Mouse (Mus musculus) lung, embryonic 14.5 days (tissue): Measurements from ENCODE around the gene Phldb1. TPM values are rescaled to one million over a fixed set of nuclear protein-coding genes. Genes with fewer than 3 reads are reported as not detected.
"Not testable (repeated sequence)": the region's sequence is repeated elsewhere in the genome, so short reads cannot be mapped to it uniquely, and the experiment has no call there.

ENCODE experiments used
- ATAC-seq: fragments of 200-750 bp; cut with Nextera tagmentation; 2 replicates; pipeline ENCODE4 v1.8.0; 2017; ENCODE audit warnings: mild to moderate bottlenecking, moderate TSS enrichment, moderate library complexity; ENCODE audit not compliant: insufficient read depth
- DNase-seq: peaks from one replicate; pipeline ENCODE4 v3.0.0-alpha.2; 2015
- H3K27ac ChIP-seq: fragments of 300-500 bp; sonication (generic); 2 replicates; pipeline ENCODE4 v1.5.1; 2014; ENCODE audit warnings: low read depth, mild to moderate bottlenecking, moderate library complexity
- H3K27me3 ChIP-seq: fragments of 300-500 bp; sonication (generic); 2 replicates; pipeline ENCODE4 v1.6.1; 2014; ENCODE audit warnings: low read length, control low read depth; ENCODE audit not compliant: insufficient read depth
- H3K36me3 ChIP-seq: fragments of 300-500 bp; sonication (generic); 2 replicates; pipeline ENCODE4 v1.6.1; 2014; ENCODE audit warnings: control low read depth; ENCODE audit not compliant: insufficient read depth
- H3K4me1 ChIP-seq: fragments of 300-500 bp; sonication (generic); 2 replicates; pipeline ENCODE4 v1.6.1; 2014; ENCODE audit warnings: antibody characterized with exemption, control low read depth; ENCODE audit not compliant: insufficient read depth
- H3K4me2 ChIP-seq: fragments of 300-500 bp; sonication (generic); 2 replicates; pipeline ENCODE4 v1.6.1; 2014; ENCODE audit warnings: mild to moderate bottlenecking
- H3K4me3 ChIP-seq: fragments of 300-500 bp; sonication (generic); 2 replicates; pipeline ENCODE4 v1.5.1; 2014; ENCODE audit warnings: low read depth, low read length
- H3K9ac ChIP-seq: fragments of 300-500 bp; sonication (generic); 2 replicates; pipeline ENCODE4 v1.6.1; 2014
- H3K9me3 ChIP-seq: fragments of 300-500 bp; sonication (generic); 2 replicates; pipeline ENCODE4 v1.6.1; 2016; ENCODE audit warnings: low read depth, low read length, control low read depth
- CTCF ChIP-seq: IDR thresholded peaks from 2 replicates; pipeline ENCODE4 v1.5.1; 2016; ENCODE audit warnings: antibody characterized with exemption, low read depth
- WGBS: fragments of 180-500 bp; shearing (Covaris S2); extraction: QIAGEN DNeasy Blood & Tissue Kit; methylation state at CpG from one replicate; pipeline ENCODE4 v1.1.7; 2014; 5-methylcytosine and 5-hydroxymethylcytosine counted together
- polyA plus RNA-seq: library from polyadenylated mRNA; unstranded; fragments of >200 nt; fragmentation: Nextera tagmentation; extraction: Ambion mirVana; gene quantifications from 2 replicates; pipeline ENCODE4 v1.2.1, GENCODE M21; 2014

The Phldb1 gene
- polyA plus RNA-seq, 1 experiment from 2014 or later = 35.0 TPM

DNA sequence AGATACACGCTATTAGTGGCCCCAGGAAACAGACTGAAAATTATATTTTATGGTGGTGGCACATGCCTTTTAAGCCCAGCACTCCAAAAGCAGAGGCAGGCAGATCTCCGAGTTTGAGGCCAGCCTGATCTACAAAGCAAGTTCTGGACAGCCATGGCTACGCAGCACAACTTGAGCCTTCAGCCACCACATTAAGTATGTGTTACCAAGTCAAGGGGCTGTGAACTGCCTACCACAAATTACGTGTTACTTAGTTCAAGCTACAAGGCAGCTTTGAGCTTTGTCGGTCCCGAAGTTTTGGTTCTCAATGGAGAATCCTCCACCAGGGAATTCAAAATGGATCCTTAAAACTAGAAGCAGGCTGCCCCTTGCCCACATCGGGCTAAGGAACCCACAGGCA, 91.9 kb downstream of the Phldb1 start:
- H3K27ac ChIP-seq = no peak overlapping the region

DNA sequence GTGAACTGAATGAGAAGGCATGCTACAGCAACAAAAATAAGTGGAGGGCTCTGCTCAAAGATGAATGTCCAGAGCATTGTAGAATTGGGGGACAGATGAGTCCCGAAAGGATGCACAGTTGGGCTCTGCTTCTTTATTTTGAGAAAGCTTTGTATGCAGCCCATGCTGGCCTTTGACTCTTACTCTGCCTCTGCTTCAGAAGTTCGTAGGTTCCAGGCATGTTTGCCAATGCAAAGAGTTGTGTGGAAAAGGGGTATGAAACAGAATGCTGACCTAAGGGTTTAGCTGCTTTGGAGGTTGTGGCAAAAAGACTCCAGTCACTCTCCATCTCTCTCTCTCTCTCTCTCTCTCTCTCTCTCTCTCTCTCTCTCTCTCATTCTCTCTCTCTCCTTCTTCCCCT, 93.4 kb downstream of the Phldb1 start:
- Histone ChIP-seq H3K36me3 (peaks cover 35% of the 10 kb centered on the region), H3K27ac (no peak overlapping the region), H3K27me3 (no peaks in the 10 kb centered on the region), H3K4me3 (no peak overlapping the region), H3K9me3 (no peaks in the 10 kb centered on the region), H3K4me2 (no peak overlapping the region), H3K4me1 (no peaks in the 10 kb centered on the region), H3K9ac (no peak overlapping the region)
- ATAC-seq = no peak
- no peak for DNase-seq
- TF ChIP-seq CTCF = no peak
- WGBS = 97% methylated on average over 2 of the region's 2 CpGs

More for the DNA sequence above, 91.9 kb downstream of the Phldb1 start:
- Histone ChIP-seq H3K4me2 (no peak overlapping the region), H3K4me3 (no peak overlapping the region), H3K4me1 (no peaks in the 10 kb centered on the region), H3K9me3 (no peaks in the 10 kb centered on the region), H3K36me3 (peaks cover 21% of the 10 kb centered on the region; the same call in 1 of the 2 replicates), H3K9ac (no peak overlapping the region), H3K27me3 (no peaks in the 10 kb centered on the region)
- DNase-seq (no peak), ATAC-seq (no peak)
- no peak for TF ChIP-seq CTCF
- 93% methylated on average over 7 of the region's 7 CpGs for WGBS

DNA sequence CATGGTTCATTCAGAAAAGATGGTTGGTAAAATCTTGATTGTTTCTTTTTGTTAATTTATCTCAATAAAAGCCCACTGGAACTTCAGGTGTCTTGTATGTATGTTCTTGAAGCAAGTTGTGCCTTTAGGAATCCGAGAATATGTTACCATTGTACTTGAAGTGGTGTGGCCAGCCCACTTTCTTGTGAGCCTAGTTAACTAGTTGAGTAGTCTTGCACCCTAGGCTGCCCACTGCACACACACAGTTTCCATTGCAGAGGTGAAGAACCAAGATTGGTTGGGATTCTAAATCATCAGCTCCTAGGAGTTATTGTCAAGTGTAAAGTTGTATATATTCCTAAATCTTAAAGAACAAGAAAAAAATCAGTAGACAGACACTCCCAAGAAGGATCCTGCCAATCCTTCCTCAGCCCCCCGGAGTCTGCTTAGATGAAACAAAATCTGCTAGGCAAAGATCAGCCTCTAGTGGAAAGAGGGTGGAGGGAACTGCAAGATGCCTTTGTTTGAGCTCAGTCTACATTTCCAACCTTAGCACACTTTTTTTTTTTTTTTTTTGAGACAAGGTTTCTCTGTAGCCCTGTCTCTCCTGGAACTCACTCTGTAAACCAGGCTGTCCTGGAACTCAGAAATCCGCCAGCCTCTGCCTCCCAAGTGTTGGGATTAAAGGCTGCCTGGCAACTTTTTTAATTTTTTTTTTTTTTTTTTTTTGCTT, 94.2 kb downstream of the Phldb1 start:
- 82% methylated on average over 3 of the region's 3 CpGs for WGBS
- DNase-seq = no peak
- Histone ChIP-seq H3K4me2 (no peak overlapping the region), H3K9me3 (no peaks in the 10 kb centered on the region), H3K27ac (no peak overlapping the region), H3K4me1 (no peaks in the 10 kb centered on the region), H3K4me3 (no peak overlapping the region), H3K9ac (no peak overlapping the region), H3K27me3 (no peaks in the 10 kb centered on the region), H3K36me3 (peaks cover 43% of the 10 kb centered on the region)
- ATAC-seq = no peak
- no peak for TF ChIP-seq CTCF

DNA sequence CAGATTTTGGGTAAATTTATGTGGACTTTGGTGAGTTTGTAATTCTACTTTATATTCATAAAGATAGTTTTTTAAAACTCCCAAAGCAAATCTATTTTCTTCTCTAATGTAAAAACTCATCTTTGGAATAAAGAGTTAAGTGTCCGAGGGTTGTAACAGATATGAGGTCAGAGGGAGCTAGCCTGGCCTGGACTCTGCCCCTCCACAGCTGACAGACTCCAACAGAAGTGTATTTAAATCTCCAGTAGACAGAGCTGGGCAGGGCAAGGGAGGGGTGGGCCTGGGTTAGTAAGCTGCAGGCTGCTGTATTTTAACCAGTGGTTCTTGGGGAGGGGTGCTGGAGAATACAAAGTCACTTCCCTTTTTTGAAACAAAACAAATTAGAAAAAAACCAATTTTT, 95.0 kb downstream of the Phldb1 start:
- not testable (repeated sequence) for H3K27ac ChIP-seq, ATAC-seq, H3K9me3 ChIP-seq, H3K4me2 ChIP-seq, H3K27me3 ChIP-seq, DNase-seq, H3K4me3 ChIP-seq, H3K9ac ChIP-seq, H3K4me1 ChIP-seq
- WGBS = 71% methylated on average over 1 of the region's 1 CpGs
- peaks cover 51% of the 10 kb centered on the region for H3K36me3 ChIP-seq

DNA sequence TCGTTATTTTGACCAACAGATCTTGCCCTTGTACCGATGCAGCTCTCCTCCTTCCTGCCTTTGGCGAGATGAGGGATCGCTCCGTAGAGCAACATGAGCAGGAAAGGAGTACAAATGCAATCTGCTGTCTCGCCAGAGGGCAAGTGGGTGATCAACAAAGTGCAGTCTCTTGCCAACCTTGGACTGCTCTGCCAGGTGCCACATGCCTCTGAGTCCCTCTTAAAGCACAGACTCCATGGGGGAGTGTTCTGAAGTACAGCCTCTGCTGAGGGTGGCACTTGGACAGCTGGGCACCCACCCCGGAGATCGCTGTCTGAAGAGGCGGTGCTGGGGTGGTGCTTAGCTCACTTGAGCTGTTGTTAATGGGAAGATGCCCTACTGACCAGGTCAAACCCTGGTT, 96.3 kb downstream of the Phldb1 start:
- not testable (repeated sequence) for H3K27me3 ChIP-seq, H3K27ac ChIP-seq, H3K9me3 ChIP-seq, DNase-seq, H3K9ac ChIP-seq, H3K4me1 ChIP-seq, H3K4me2 ChIP-seq, ATAC-seq, H3K4me3 ChIP-seq
- WGBS = 92% methylated on average over 9 of the region's 9 CpGs
- H3K36me3 ChIP-seq = peaks cover 64% of the 10 kb centered on the region

DNA sequence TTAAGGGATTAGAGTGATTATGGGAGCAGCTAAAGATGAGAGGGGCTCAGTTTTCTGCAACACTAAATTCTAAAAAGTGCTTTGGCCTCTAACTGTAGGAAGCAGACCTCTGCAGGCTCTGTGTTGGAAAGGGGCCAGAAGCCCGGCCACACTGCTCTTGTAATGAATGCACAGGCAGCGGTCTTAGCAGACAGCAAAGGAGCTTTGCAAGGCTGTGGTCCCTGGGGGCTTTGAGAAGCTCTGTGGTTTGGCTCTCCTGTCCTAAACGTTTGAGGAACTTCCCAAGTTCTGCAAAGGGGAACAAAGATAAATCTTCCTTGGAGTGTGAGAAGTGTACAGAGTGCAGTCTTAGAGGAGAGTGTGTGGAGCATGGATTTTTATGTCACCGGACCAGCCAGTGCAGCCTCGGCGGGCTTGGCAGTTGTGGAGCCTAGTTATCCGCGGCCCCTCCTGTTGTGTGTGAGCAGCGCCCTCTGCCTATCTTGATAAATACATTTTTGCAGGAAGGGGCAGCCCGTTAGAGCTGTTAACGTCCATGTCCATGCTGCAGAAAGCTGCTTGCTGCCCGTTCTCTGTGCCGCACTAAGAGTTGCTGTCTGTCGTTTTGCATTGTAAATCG, 97.3 kb downstream of the Phldb1 start:
- Histone ChIP-seq H3K27me3 (no peaks in the 10 kb centered on the region), H3K36me3 (peaks cover 75% of the 10 kb centered on the region), H3K4me3 (no peak overlapping the region), H3K27ac (no peak overlapping the region), H3K4me1 (no peaks in the 10 kb centered on the region), H3K9me3 (no peaks in the 10 kb centered on the region), H3K4me2 (no peak overlapping the region), H3K9ac (no peak overlapping the region)
- ATAC-seq = no peak
- peak; percentile 59 for DNase-seq
- 70% methylated on average over 15 of the region's 15 CpGs for WGBS
- TF ChIP-seq CTCF = no peak

Other genes with a start within 250 kb of the Phldb1 start
- not detected in 2 replicates for gene Cxcr5, start 173.3 kb downstream of the Phldb1 start, polyA plus RNA-seq
- 21.6 and 23.0 TPM in 2 replicates for gene Ddx6, start 130.3 kb downstream of the Phldb1 start, polyA plus RNA-seq
- not detected in 2 replicates for gene Treh, start 62.0 kb downstream of the Phldb1 start, polyA plus RNA-seq
- 224 and 239 TPM in 2 replicates for gene Arcn1, start 32.6 kb upstream of the Phldb1 start, polyA plus RNA-seq
- gene Ift46, start 32.7 kb upstream of the Phldb1 start, polyA plus RNA-seq = 103 and 106 TPM in 2 replicates
- 0.80 and 0.85 TPM in 2 replicates for gene Tmem25, start 64.1 kb upstream of the Phldb1 start, polyA plus RNA-seq
- gene Ttc36, start 67.9 kb upstream of the Phldb1 start, polyA plus RNA-seq = 0.91 TPM in 1 of 2 replicates, not detected in the other
- 14.4 and 14.7 TPM in 2 replicates for gene Kmt2a, start 146.1 kb upstream of the Phldb1 start, polyA plus RNA-seq
- gene Atp5l, start 185.5 kb upstream of the Phldb1 start, polyA plus RNA-seq = 618 and 665 TPM in 2 replicates
- 30.3 and 33.5 TPM in 2 replicates for gene Ube4a, start 230.4 kb upstream of the Phldb1 start, polyA plus RNA-seq
- gene Cd3g, start 245.2 kb upstream of the Phldb1 start, polyA plus RNA-seq = 0.34 TPM in 1 of 2 replicates, not detected in the other
- gene Cd3d, start 246.6 kb upstream of the Phldb1 start, polyA plus RNA-seq = not detected in 2 replicates